8 mouse cellular contexts compared by ENCODE assay signal in the genomic region with DNA sequence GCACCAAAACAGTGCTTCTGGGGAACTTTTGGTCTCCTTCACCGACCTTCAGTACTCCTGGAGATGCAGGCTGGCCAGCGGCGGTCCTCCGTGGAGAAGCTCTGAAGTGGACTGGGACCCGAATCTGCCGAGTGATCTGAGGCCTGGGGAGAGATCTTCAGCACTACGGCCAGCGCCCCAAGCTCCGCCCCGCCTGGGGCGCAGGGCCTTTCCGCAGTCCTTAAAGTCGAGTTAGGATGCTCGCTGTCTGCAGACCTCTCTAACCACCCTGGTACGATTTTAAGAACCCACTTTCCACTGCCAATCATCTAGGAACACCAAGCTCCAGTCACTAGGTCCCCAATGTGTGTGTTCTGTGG. TPM values are rescaled to one million over a fixed set of nuclear protein-coding genes. Genes with fewer than 3 reads are reported as not detected.
A peak's percentile ranks its signal among the peaks of the same experiment; 100 is the strongest.
DNase-seq lines count a peak whose midpoint lies in the region; ATAC-seq and TF ChIP-seq lines count a peak whose summit lies in the region.

No protein-coding gene starts in this region.

- no peak overlapping the region for H3K9ac ChIP-seq in hindbrain, postnatal 0 days (replicated peaks; ENCODE audit: low read length)

- peak overlapping the region; percentile 65 for H3K4me2 ChIP-seq in hindbrain, postnatal 0 days (ENCODE audit: low read depth, low read length)

- H3K36me3 ChIP-seq in hindbrain, postnatal 0 days (ENCODE audit: insufficient read depth, low read length) = no peaks in the 10 kb centered on the region

- WGBS in hindbrain, postnatal 0 days = 3% methylated on average over 15 of the region's 15 CpGs

- H3K27me3 ChIP-seq in hindbrain, postnatal 0 days (ENCODE audit: insufficient read depth, low read length) = peaks cover 6% of the 10 kb centered on the region; the same call in 1 of the 2 replicates

- no peak for TF ChIP-seq CTCF in hindbrain, postnatal 0 days (IDR thresholded peaks at IDR 0.05; ENCODE audit: low read depth)

- peak; percentile 46 to 52 for DNase-seq in adrenal gland, adult 18-20 months (ENCODE audit: low spot score in 2 of 2)
- no peak for DNase-seq in adrenal gland, adult 8-10 months
- DNase-seq in urinary bladder, postnatal 25 days (ENCODE audit: low spot score) = peak; percentile 17
- DNase-seq in urinary bladder, adult 2 months (ENCODE audit: low spot score) = no peak
- DNase-seq in hindbrain, postnatal 0 days (ENCODE audit: low spot score) = peak; percentile 56
- DNase-seq in left cerebral cortex, adult 11 months (ENCODE audit: low spot score) = no peak
- no peak for DNase-seq in gastrocnemius, adult 18-20 months (ENCODE audit: low spot score)

- H3K4me1 ChIP-seq in hindbrain, postnatal 0 days (ENCODE audit: insufficient read depth, low read length) = peaks cover 6% of the 10 kb centered on the region

- H3K27ac ChIP-seq in hindbrain, postnatal 0 days = peak overlapping the region; percentile 52; the same call in 1 of the 2 replicates

- peak overlapping the region; percentile 35 for H3K4me3 ChIP-seq in hindbrain, postnatal 0 days (ENCODE audit: low read length)

- ATAC-seq in hindbrain, postnatal 0 days = peak; percentile 22; the same call in 1 of the 2 replicates
- peak; percentile 93 for ATAC-seq in megakaryocyte-erythroid progenitor cell, adult 5-6 weeks (replicated peaks; ENCODE audit: low FRiP score, low TSS enrichment, poor library complexity, severe bottlenecking)

- no peaks in the 10 kb centered on the region for H3K9me3 ChIP-seq in hindbrain, postnatal 0 days (ENCODE audit: low read length)

RNA-seq across cellular contexts. Expression of a gene that starts 9.3 kb away (rescaled TPM):
- under 1 TPM; 0.16 to 0.60 TPM for total RNA-seq in adrenal gland, adult 18-20 months (2021)
- total RNA-seq in adrenal gland, adult 8-10 months (2022) = under 1 TPM; 0.22 to 0.77 (median 0.39) TPM
- 0.44 and 0.52 TPM in 2 replicates for polyA plus RNA-seq in urinary bladder, adult 2 months (2012; rRNA removed)
- 65.3 and 68.5 TPM in 2 replicates for total RNA-seq in hindbrain, postnatal 0 days (2014; rRNA removed)
- 94.8 and 99.9 TPM in 2 replicates for polyA plus RNA-seq in hindbrain, postnatal 0 days (2015; fragmentation: Nextera tagmentation; extraction: Ambion mirVana)
- not detected in 2 replicates for total RNA-seq in megakaryocyte-erythroid progenitor cell, adult 5-6 weeks (2014; fragmentation: Nextera tagmentation)
- total RNA-seq in megakaryocyte-erythroid progenitor cell, adult 5-6 weeks (2017) = not detected in 2 replicates
- not detected for total RNA-seq in gastrocnemius, adult 18-20 months (2021)

Comparison
In these comparisons a context has a peak if more than half of its experiments do, and no peak if none do; other contexts are left out.
1. DNase-seq: peak in adrenal gland, adult 18-20 months (2 of 2), urinary bladder, postnatal 25 days (single experiment) and hindbrain, postnatal 0 days (single experiment); none in adrenal gland, adult 8-10 months (single experiment), urinary bladder, adult 2 months (single experiment), left cerebral cortex, adult 11 months (single experiment) and gastrocnemius, adult 18-20 months (single experiment).
2. RNA of a gene that starts 9.3 kb away (total RNA-seq): 65.3 to 68.5 TPM in hindbrain, postnatal 0 days; 0.16 to 0.60 TPM in adrenal gland, adult 18-20 months, 0.22 to 0.77 TPM in adrenal gland, adult 8-10 months, not detected in megakaryocyte-erythroid progenitor cell, adult 5-6 weeks and not detected in gastrocnemius, adult 18-20 months; every median in the first group is over 10 times any median in the second.